Mouse (Mus musculus): Measurements from ENCODE around the gene Gm2001. TPM values are rescaled to one million over a fixed set of nuclear protein-coding genes. Genes with fewer than 3 reads are reported as not detected.
"Not testable (repeated sequence)": the region's sequence is repeated elsewhere in the genome, so short reads cannot be mapped to it uniquely, and the experiment has no call there.

Gm2001 gene
- total RNA-seq (2014; fragmentation: Nextera tagmentation), result not detected in 2 replicates
- total RNA-seq (2017), result not detected in 2 replicates
- polyA plus RNA-seq (2012), result not detected in 2 replicates

DNA sequence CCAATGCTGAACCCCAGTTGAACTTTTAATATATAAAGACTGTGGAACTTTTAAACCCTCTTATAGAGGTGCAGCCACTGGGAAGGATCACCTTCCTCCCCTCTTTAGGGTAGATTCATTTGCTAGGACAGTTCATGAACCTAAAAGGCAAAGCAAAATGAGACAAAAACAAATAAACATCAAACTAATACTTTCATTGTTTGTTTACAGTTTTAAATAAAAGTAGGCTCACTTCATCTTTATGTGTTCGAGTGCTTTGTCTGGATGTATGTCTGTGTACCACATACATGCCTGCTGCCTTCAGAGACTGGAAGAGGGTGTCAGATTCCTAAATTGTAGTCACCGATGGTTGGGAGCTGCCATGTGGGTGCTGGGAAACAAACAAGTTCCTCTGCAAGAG, at the start of gene Gm2001:
Gm2001 (minus strand) TSS at position 101 of the 400 bp plus-strand sequence.
- H3K36me3 ChIP-seq (replicated peaks); H3K27me3 ChIP-seq (ENCODE audit: insufficient read depth, low read length); H3K4me3 ChIP-seq (ENCODE audit: low read depth, low read length); H3K9me3 ChIP-seq (replicated peaks); H3K4me1 ChIP-seq (ENCODE audit: insufficient read depth, low read depth, low read length); DNase-seq (ENCODE audit: low spot score); ATAC-seq (ENCODE audit: extremely low read depth, insufficient number of reproducible peaks, low FRiP score, poor library complexity, severe bottlenecking): not testable (repeated sequence)

GRCm38 (mm10) chr12:87873772-87874171, 31.6 kb upstream of the Gm2001 start, which contains the start of gene Gm2016:
Gene Gm2016 (plus strand): TSS chr12:87874072.
- H3K9me3 ChIP-seq (replicated peaks); H3K4me3 ChIP-seq (ENCODE audit: low read depth, low read length); ATAC-seq (ENCODE audit: extremely low read depth, insufficient number of reproducible peaks, low FRiP score, poor library complexity, severe bottlenecking); H3K27me3 ChIP-seq (ENCODE audit: insufficient read depth, low read length); H3K4me1 ChIP-seq (ENCODE audit: insufficient read depth, low read depth, low read length); H3K36me3 ChIP-seq (replicated peaks); DNase-seq (ENCODE audit: low spot score): not testable (repeated sequence)

GRCm38 (mm10) chr12:87864048-87864447, 21.9 kb upstream of the Gm2001 start:
- H3K4me1 ChIP-seq (ENCODE audit: insufficient read depth, low read depth, low read length), result peaks cover 23% of the 10 kb centered on the region
- not testable (repeated sequence) for H3K36me3 ChIP-seq (replicated peaks); DNase-seq (ENCODE audit: low spot score); ATAC-seq (ENCODE audit: extremely low read depth, insufficient number of reproducible peaks, low FRiP score, poor library complexity, severe bottlenecking); H3K4me3 ChIP-seq (ENCODE audit: low read depth, low read length); H3K27me3 ChIP-seq (ENCODE audit: insufficient read depth, low read length); H3K9me3 ChIP-seq (replicated peaks)

DNA sequence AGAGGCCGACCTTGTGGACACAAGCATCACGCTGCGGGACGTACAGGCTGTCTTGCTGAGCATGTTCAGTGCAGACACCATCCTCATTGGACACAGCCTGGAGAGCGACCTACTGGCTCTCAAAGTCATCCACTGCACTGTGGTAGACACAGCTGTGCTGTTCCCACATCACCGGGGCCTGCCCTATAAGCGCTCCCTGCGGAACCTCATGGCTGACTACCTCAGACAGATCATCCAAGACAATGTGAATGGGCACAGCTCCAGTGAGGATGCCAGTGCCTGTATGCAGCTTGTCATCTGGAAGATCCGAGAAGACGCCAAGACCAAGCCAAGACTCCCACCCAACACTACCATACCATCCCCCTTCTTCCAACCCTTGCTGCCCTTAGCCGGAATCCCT, 21.5 kb upstream of the Gm2001 start:
- not testable (repeated sequence) for H3K4me3 ChIP-seq (ENCODE audit: low read depth, low read length); H3K9me3 ChIP-seq (replicated peaks); ATAC-seq (ENCODE audit: extremely low read depth, insufficient number of reproducible peaks, low FRiP score, poor library complexity, severe bottlenecking); H3K36me3 ChIP-seq (replicated peaks); DNase-seq (ENCODE audit: low spot score); H3K27me3 ChIP-seq (ENCODE audit: insufficient read depth, low read length)
- peaks cover 23% of the 10 kb centered on the region for H3K4me1 ChIP-seq (ENCODE audit: insufficient read depth, low read depth, low read length)

- not testable (repeated sequence) for H3K9me3 ChIP-seq (replicated peaks); H3K36me3 ChIP-seq (replicated peaks); ATAC-seq (ENCODE audit: extremely low read depth, insufficient number of reproducible peaks, low FRiP score, poor library complexity, severe bottlenecking); H3K4me3 ChIP-seq (ENCODE audit: low read depth, low read length); H3K27me3 ChIP-seq (ENCODE audit: insufficient read depth, low read length)
- peaks cover 33% of the 10 kb centered on the region for H3K4me1 ChIP-seq (ENCODE audit: insufficient read depth, low read depth, low read length)
- DNase-seq (ENCODE audit: low spot score), result peak; percentile 12
Measured at GRCm38 (mm10) chr12:87861740-87862692, 19.9 kb upstream of the Gm2001 start.

DNA sequence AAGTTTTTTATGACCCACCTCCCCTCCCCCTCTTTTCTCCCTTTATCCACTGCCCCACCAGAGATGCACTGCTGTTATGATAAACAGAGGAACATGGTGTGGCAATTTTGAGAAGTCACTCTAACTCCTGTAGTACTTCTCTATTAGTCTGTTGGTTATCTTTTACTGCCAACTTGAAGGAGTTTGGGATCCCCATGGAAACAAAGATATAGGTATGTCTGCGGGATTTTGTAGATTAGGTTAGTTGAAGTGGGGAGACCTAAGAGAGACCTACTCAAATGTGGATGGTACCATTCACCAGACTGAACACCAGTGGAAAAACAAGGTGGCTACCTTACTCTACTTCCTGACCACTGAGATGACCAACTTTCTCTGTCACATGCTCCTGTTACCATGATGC, 13.9 kb upstream of the Gm2001 start:
- H3K4me1 ChIP-seq (ENCODE audit: insufficient read depth, low read depth, low read length), result peaks cover 36% of the 10 kb centered on the region
- not testable (repeated sequence) for H3K27me3 ChIP-seq (ENCODE audit: insufficient read depth, low read length); DNase-seq (ENCODE audit: low spot score); H3K9me3 ChIP-seq (replicated peaks); H3K4me3 ChIP-seq (ENCODE audit: low read depth, low read length); H3K36me3 ChIP-seq (replicated peaks)
- TF ChIP-seq TAL1 (conservative IDR thresholded peaks at IDR 0.05; ENCODE audit: low read depth, low read length), result peak; percentile 49
- peak; percentile 35; the same call in 1 of the 2 replicates for ATAC-seq (ENCODE audit: extremely low read depth, insufficient number of reproducible peaks, low FRiP score, poor library complexity, severe bottlenecking)

- not testable (repeated sequence) for H3K9me3 ChIP-seq (replicated peaks); DNase-seq (ENCODE audit: low spot score); H3K27me3 ChIP-seq (ENCODE audit: insufficient read depth, low read length); ATAC-seq (ENCODE audit: extremely low read depth, insufficient number of reproducible peaks, low FRiP score, poor library complexity, severe bottlenecking); H3K36me3 ChIP-seq (replicated peaks); H3K4me3 ChIP-seq (ENCODE audit: low read depth, low read length)
- H3K4me1 ChIP-seq (ENCODE audit: insufficient read depth, low read depth, low read length), result peaks cover 14% of the 10 kb centered on the region
Measured at GRCm38 (mm10) chr12:87850657-87851056, 8.5 kb upstream of the Gm2001 start.

- H3K36me3 ChIP-seq (replicated peaks); H3K27me3 ChIP-seq (ENCODE audit: insufficient read depth, low read length); DNase-seq (ENCODE audit: low spot score); H3K9me3 ChIP-seq (replicated peaks); H3K4me1 ChIP-seq (ENCODE audit: insufficient read depth, low read depth, low read length); ATAC-seq (ENCODE audit: extremely low read depth, insufficient number of reproducible peaks, low FRiP score, poor library complexity, severe bottlenecking); H3K4me3 ChIP-seq (ENCODE audit: low read depth, low read length): not testable (repeated sequence)
Measured at GRCm38 (mm10) chr12:87816277-87816676, 25.9 kb downstream of the Gm2001 start, which contains the start of gene BB287469. Gene BB287469 (plus strand): TSS chr12:87816577.

GRCm38 (mm10) chr12:87797971-87798370, 44.2 kb downstream of the Gm2001 start:
- H3K4me1 ChIP-seq (ENCODE audit: insufficient read depth, low read depth, low read length); H3K9me3 ChIP-seq (replicated peaks); H3K4me3 ChIP-seq (ENCODE audit: low read depth, low read length); H3K36me3 ChIP-seq (replicated peaks); ATAC-seq (ENCODE audit: extremely low read depth, insufficient number of reproducible peaks, low FRiP score, poor library complexity, severe bottlenecking); DNase-seq (ENCODE audit: low spot score); H3K27me3 ChIP-seq (ENCODE audit: insufficient read depth, low read length): not testable (repeated sequence)

GRCm38 (mm10) chr12:87795212-87795611, 46.9 kb downstream of the Gm2001 start, which contains the start of gene Gm21936:
Gene Gm21936 (plus strand): TSS chr12:87795512.
- DNase-seq (ENCODE audit: low spot score); ATAC-seq (ENCODE audit: extremely low read depth, insufficient number of reproducible peaks, low FRiP score, poor library complexity, severe bottlenecking); H3K4me3 ChIP-seq (ENCODE audit: low read depth, low read length); H3K36me3 ChIP-seq (replicated peaks); H3K9me3 ChIP-seq (replicated peaks); H3K27me3 ChIP-seq (ENCODE audit: insufficient read depth, low read length); H3K4me1 ChIP-seq (ENCODE audit: insufficient read depth, low read depth, low read length): not testable (repeated sequence)

All from G1E (cell line).